Mouse (Mus musculus) kidney, adult 2 months (tissue): ENCODE results near the gene Trmt61a.

Experiments used
- CTCF ChIP-seq: fragments of 200-500 bp; conservative IDR thresholded peaks from 2 replicates; pipeline ENCODE4 v1.5.1; 2011; ENCODE audit warnings: low read depth, mild to moderate bottlenecking, control low read depth, low read length, moderate library complexity, mixed read lengths; ENCODE audit not compliant: insufficient read depth, insufficient read length
- POLR2A ChIP-seq: fragments of 200-500 bp; IDR thresholded peaks from one replicate; pipeline ENCODE4 v1.6.1; 2011; ENCODE audit warnings: low read depth, low read length, control low read depth

DNA sequence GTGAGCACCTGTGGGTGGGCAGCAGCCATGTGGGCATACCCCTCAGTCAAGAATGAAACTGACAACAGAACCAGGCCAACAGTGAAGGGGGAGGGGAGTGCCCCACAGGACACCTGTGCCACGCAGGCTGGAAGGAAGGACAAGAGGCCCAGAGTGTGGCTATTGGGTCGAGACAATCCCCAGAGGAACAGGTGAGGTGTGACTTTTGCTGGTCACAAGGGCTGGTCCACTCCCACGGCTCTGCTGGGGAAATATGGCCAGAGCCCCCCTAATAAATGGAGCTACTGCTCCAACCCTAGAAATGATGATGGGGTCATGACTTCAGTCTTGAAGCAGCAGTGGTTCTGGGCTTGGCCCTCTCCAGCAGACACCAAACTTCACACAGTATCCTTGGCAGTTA lies 25.4 kb downstream of the Trmt61a start:
- no peak for TF ChIP-seq CTCF
- no peak for TF ChIP-seq POLR2A
